In genomic region chr6:53371962-53372361, GRCm38 (mm10) we compare ENCODE assay signal across 16 mouse cellular contexts.
DNase-seq lines count a peak whose midpoint lies in the region; ATAC-seq lines count a peak whose summit lies in the region.
"Had no signal": no experiment of that assay in that cellular context is flagged by ENCODE, and none has a peak within 500 bp of the region (broad histone marks: within the 10 kb centered on the region; RNA-seq: fewer than 3 reads in every experiment).

No protein-coding gene starts in this region.

- 79% methylated on average over 9 of the region's 9 CpGs for WGBS in forebrain, embryonic 13.5 days
- WGBS in forebrain, embryonic 10.5 days = 91% methylated on average over 9 of the region's 9 CpGs
- WGBS in kidney, embryonic 15.5 days = 90% methylated on average over 9 of the region's 9 CpGs

- no peaks in the 10 kb centered on the region for H3K9me3 ChIP-seq in forebrain, embryonic 13.5 days (replicated peaks)
- H3K9me3 ChIP-seq in forebrain, embryonic 10.5 days = no peaks in the 10 kb centered on the region
- no peaks in the 10 kb centered on the region for H3K9me3 ChIP-seq in kidney, embryonic 15.5 days (replicated peaks)
- H3K9me3 ChIP-seq: hindbrain, embryonic 15.5 days; limb, embryonic 12.5 days; neural tube, embryonic 12.5 days had no signal

- H3K4me3 ChIP-seq in forebrain, embryonic 13.5 days = no peak overlapping the region
- no peak overlapping the region for H3K4me3 ChIP-seq in forebrain, embryonic 10.5 days
- H3K4me3 ChIP-seq in kidney, embryonic 15.5 days (replicated peaks) = no peak overlapping the region
- H3K4me3 ChIP-seq: hindbrain, embryonic 15.5 days; limb, embryonic 12.5 days; neural tube, embryonic 12.5 days had no signal

- H3K4me2 ChIP-seq in forebrain, embryonic 13.5 days = no peak overlapping the region
- no peak overlapping the region for H3K4me2 ChIP-seq in kidney, embryonic 15.5 days
- H3K4me2 ChIP-seq: hindbrain, embryonic 15.5 days; limb, embryonic 12.5 days; neural tube, embryonic 12.5 days had no signal

- H3K9ac ChIP-seq in forebrain, embryonic 13.5 days = no peak overlapping the region
- H3K9ac ChIP-seq in kidney, embryonic 15.5 days = no peak overlapping the region
- H3K9ac ChIP-seq: hindbrain, embryonic 15.5 days; limb, embryonic 12.5 days; liver, embryonic 14.5 days; neural tube, embryonic 12.5 days had no signal

- no peaks in the 10 kb centered on the region for H3K27me3 ChIP-seq in forebrain, embryonic 13.5 days
- H3K27me3 ChIP-seq in forebrain, embryonic 10.5 days (ENCODE audit: poor library complexity, severe bottlenecking) = peaks cover 4% of the 10 kb centered on the region; the same call in 1 of the 2 replicates
- no peaks in the 10 kb centered on the region for H3K27me3 ChIP-seq in kidney, embryonic 15.5 days
- H3K27me3 ChIP-seq: hindbrain, embryonic 15.5 days; limb, embryonic 12.5 days; neural tube, embryonic 12.5 days had no signal

- H3K27ac ChIP-seq in forebrain, embryonic 13.5 days = no peak overlapping the region; the same call in 1 of the 2 replicates
- H3K27ac ChIP-seq in forebrain, embryonic 10.5 days = no peak overlapping the region
- H3K27ac ChIP-seq in kidney, embryonic 15.5 days = no peak overlapping the region
- H3K27ac ChIP-seq: hindbrain, embryonic 15.5 days; limb, embryonic 12.5 days; liver, embryonic 14.5 days; neural tube, embryonic 12.5 days had no signal

- DNase-seq in forebrain, embryonic 10.5 days (ENCODE audit: extremely low spot score, low spot score) = no peak
- DNase-seq in layer of hippocampus, postnatal 14 days (ENCODE audit: low spot score in 2 of 2) = peak; percentile 20 to 21
- no peak for DNase-seq in layer of hippocampus, adult 8-10 months (ENCODE audit: low spot score in 2 of 2)
- DNase-seq in cerebellum, adult 9-11 months = peak; percentile 90
- peak; percentile 4 for DNase-seq in retina, postnatal 7 days (ENCODE audit: low read depth, low spot score)
- DNase-seq in right cerebral cortex, postnatal 14 days = no peak
- DNase-seq: adrenal gland, postnatal 14 days; kidney, adult 9 months; thymus, adult 2 months had no signal

- H3K4me1 ChIP-seq in forebrain, embryonic 13.5 days = no peaks in the 10 kb centered on the region; the same call in 1 of the 2 replicates
- no peaks in the 10 kb centered on the region for H3K4me1 ChIP-seq in forebrain, embryonic 10.5 days
- H3K4me1 ChIP-seq in kidney, embryonic 15.5 days = no peaks in the 10 kb centered on the region
- H3K4me1 ChIP-seq: hindbrain, embryonic 15.5 days; limb, embryonic 12.5 days; neural tube, embryonic 12.5 days had no signal

- H3K36me3 ChIP-seq in forebrain, embryonic 13.5 days (ENCODE audit: poor library complexity, severe bottlenecking) = no peaks in the 10 kb centered on the region
- no peaks in the 10 kb centered on the region; the same call in none of the 2 replicates for H3K36me3 ChIP-seq in forebrain, embryonic 10.5 days (replicated peaks)
- H3K36me3 ChIP-seq in kidney, embryonic 15.5 days = no peaks in the 10 kb centered on the region
- H3K36me3 ChIP-seq: hindbrain, embryonic 15.5 days; neural tube, embryonic 12.5 days had no signal

- ATAC-seq in forebrain, embryonic 13.5 days = peak; percentile 53; the same call in 1 of the 2 replicates
- ATAC-seq in kidney, embryonic 15.5 days (replicated peaks; ENCODE audit: low FRiP score) = no peak
- ATAC-seq: lung, postnatal 0 days had no signal

Comparison
In these comparisons a context has a peak if more than half of its experiments do, and no peak if none do; other contexts are left out.
1. DNase-seq: peak in layer of hippocampus, postnatal 14 days (2 of 2), cerebellum, adult 9-11 months (single experiment) and retina, postnatal 7 days (single experiment); none in forebrain, embryonic 10.5 days (single experiment), layer of hippocampus, adult 8-10 months (0 of 2) and right cerebral cortex, postnatal 14 days (single experiment).